Mouse (Mus musculus): ENCODE data around the gene Lyar. TPM values are rescaled to one million over a fixed set of nuclear protein-coding genes. Genes with fewer than 3 reads are reported as not detected.

Gene Lyar
- total and polyA plus RNA-seq, 2 experiments from 2014 or later, result 15.5 to 43.4 TPM

- ATAC-seq (ENCODE audit: low FRiP score), result no peak
- H3K4me2 ChIP-seq (ENCODE audit: low read depth, low read length, poor library complexity, severe bottlenecking), result no peak overlapping the region
- no peak overlapping the region for H3K9ac ChIP-seq (replicated peaks; ENCODE audit: low read length, poor library complexity, severe bottlenecking)
- no peak overlapping the region for H3K27ac ChIP-seq (ENCODE audit: low read depth, low read length)
- DNase-seq (ENCODE audit: low spot score), result no peak
- H3K27me3 ChIP-seq (ENCODE audit: insufficient read depth, low read length), result no peaks in the 10 kb centered on the region
- H3K36me3 ChIP-seq (ENCODE audit: insufficient read depth, low read length), result peaks cover 7% of the 10 kb centered on the region
- H3K4me3 ChIP-seq (ENCODE audit: low read depth, low read length), result no peak overlapping the region
- H3K9me3 ChIP-seq (ENCODE audit: low read length), result no peaks in the 10 kb centered on the region
- 81% methylated on average over 8 of the region's 8 CpGs for WGBS
- TF ChIP-seq CTCF (IDR thresholded peaks at IDR 0.05), result no peak
- H3K4me1 ChIP-seq (ENCODE audit: insufficient read depth, low read length), result peaks cover 5% of the 10 kb centered on the region; the same call in 1 of the 2 replicates
These were observed 37.9 kb downstream of the Lyar start for GRCm38 (mm10) chr5:38258034-38258772.

GRCm38 (mm10) chr5:38258773-38259146 is 38.5 kb downstream of the Lyar start:
- Histone ChIP-seq H3K36me3 (ENCODE audit: insufficient read depth, low read length) (peaks cover 12% of the 10 kb centered on the region), H3K27me3 (ENCODE audit: insufficient read depth, low read length) (no peaks in the 10 kb centered on the region), H3K9me3 (ENCODE audit: low read length) (no peaks in the 10 kb centered on the region), H3K4me3 (ENCODE audit: low read depth, low read length) (no peak overlapping the region), H3K4me2 (ENCODE audit: low read depth, low read length, poor library complexity, severe bottlenecking) (no peak overlapping the region), H3K9ac (replicated peaks; ENCODE audit: low read length, poor library complexity, severe bottlenecking) (no peak overlapping the region), H3K27ac (ENCODE audit: low read depth, low read length) (no peak overlapping the region), H3K4me1 (ENCODE audit: insufficient read depth, low read length) (peaks cover 5% of the 10 kb centered on the region; the same call in 1 of the 2 replicates)
- WGBS, result 85% methylated on average over 5 of the region's 5 CpGs
- ATAC-seq (ENCODE audit: low FRiP score), result no peak
- no peak for TF ChIP-seq CTCF (IDR thresholded peaks at IDR 0.05)
- DNase-seq (ENCODE audit: low spot score), result no peak

GRCm38 (mm10) chr5:38259455-38260106 is 39.3 kb downstream of the Lyar start:
- no peak for DNase-seq (ENCODE audit: low spot score)
- no peaks in the 10 kb centered on the region for H3K9me3 ChIP-seq (ENCODE audit: low read length)
- TF ChIP-seq CTCF (IDR thresholded peaks at IDR 0.05), result no peak
- peak overlapping the region; percentile 89 for H3K4me3 ChIP-seq (ENCODE audit: low read depth, low read length)
- no peak; the same call in 1 of the 2 replicates for ATAC-seq (ENCODE audit: low FRiP score)
- H3K27me3 ChIP-seq (ENCODE audit: insufficient read depth, low read length), result no peaks in the 10 kb centered on the region
- H3K4me1 ChIP-seq (ENCODE audit: insufficient read depth, low read length), result peaks cover 5% of the 10 kb centered on the region; the same call in 1 of the 2 replicates
- peak overlapping the region; percentile 87 for H3K9ac ChIP-seq (replicated peaks; ENCODE audit: low read length, poor library complexity, severe bottlenecking)
- H3K36me3 ChIP-seq (ENCODE audit: insufficient read depth, low read length), result peaks cover 20% of the 10 kb centered on the region
- 46% methylated on average over 9 of the region's 9 CpGs for WGBS
- peak overlapping the region; percentile 78 for H3K4me2 ChIP-seq (ENCODE audit: low read depth, low read length, poor library complexity, severe bottlenecking)
- peak overlapping the region; percentile 85 for H3K27ac ChIP-seq (ENCODE audit: low read depth, low read length)

- Histone ChIP-seq H3K27ac (ENCODE audit: low read depth, low read length) (peak within 1 kb of the TSS; percentile 85), H3K4me2 (ENCODE audit: low read depth, low read length, poor library complexity, severe bottlenecking) (peak within 1 kb of the TSS; percentile 78), H3K9ac (replicated peaks; ENCODE audit: low read length, poor library complexity, severe bottlenecking) (peak within 1 kb of the TSS; percentile 87), H3K27me3 (ENCODE audit: insufficient read depth, low read length) (no peaks in the 10 kb centered on the region), H3K4me3 (ENCODE audit: low read depth, low read length) (peak within 1 kb of the TSS; percentile 89), H3K9me3 (ENCODE audit: low read length) (no peaks in the 10 kb centered on the region), H3K4me1 (ENCODE audit: insufficient read depth, low read length) (peaks cover 5% of the 10 kb centered on the region; the same call in 1 of the 2 replicates), H3K36me3 (ENCODE audit: insufficient read depth, low read length) (peaks cover 26% of the 10 kb centered on the region)
- no peak for TF ChIP-seq CTCF (IDR thresholded peaks at IDR 0.05)
- DNase-seq (ENCODE audit: low spot score) (peak; percentile 75), ATAC-seq (ENCODE audit: low FRiP score) (peak; percentile 77)
- WGBS, result under 1% methylated on average over 40 of the region's 40 CpGs
These were observed 39.9 kb downstream of the Lyar start, which contains the start of gene Tmem128 for GRCm38 (mm10) chr5:38260107-38260682. TSS of gene Tmem128 (plus strand) at chr5:38260185.

- Histone ChIP-seq H3K9ac (replicated peaks; ENCODE audit: low read length, poor library complexity, severe bottlenecking) (no peak overlapping the region), H3K4me3 (ENCODE audit: low read depth, low read length) (no peak overlapping the region), H3K36me3 (ENCODE audit: insufficient read depth, low read length) (peaks cover 32% of the 10 kb centered on the region), H3K4me2 (ENCODE audit: low read depth, low read length, poor library complexity, severe bottlenecking) (no peak overlapping the region), H3K9me3 (ENCODE audit: low read length) (no peaks in the 10 kb centered on the region), H3K4me1 (ENCODE audit: insufficient read depth, low read length) (no peaks in the 10 kb centered on the region), H3K27ac (ENCODE audit: low read depth, low read length) (no peak overlapping the region), H3K27me3 (ENCODE audit: insufficient read depth, low read length) (peaks cover 16% of the 10 kb centered on the region)
- ATAC-seq (ENCODE audit: low FRiP score) (no peak), DNase-seq (ENCODE audit: low spot score) (no peak)
- TF ChIP-seq CTCF (IDR thresholded peaks at IDR 0.05), result no peak
- 97% methylated on average over 3 of the region's 3 CpGs for WGBS
These were observed 50.7 kb downstream of the Lyar start for GRCm38 (mm10) chr5:38270942-38271341.
